8 mouse cellular contexts compared by ENCODE assay signal in the genomic region with DNA sequence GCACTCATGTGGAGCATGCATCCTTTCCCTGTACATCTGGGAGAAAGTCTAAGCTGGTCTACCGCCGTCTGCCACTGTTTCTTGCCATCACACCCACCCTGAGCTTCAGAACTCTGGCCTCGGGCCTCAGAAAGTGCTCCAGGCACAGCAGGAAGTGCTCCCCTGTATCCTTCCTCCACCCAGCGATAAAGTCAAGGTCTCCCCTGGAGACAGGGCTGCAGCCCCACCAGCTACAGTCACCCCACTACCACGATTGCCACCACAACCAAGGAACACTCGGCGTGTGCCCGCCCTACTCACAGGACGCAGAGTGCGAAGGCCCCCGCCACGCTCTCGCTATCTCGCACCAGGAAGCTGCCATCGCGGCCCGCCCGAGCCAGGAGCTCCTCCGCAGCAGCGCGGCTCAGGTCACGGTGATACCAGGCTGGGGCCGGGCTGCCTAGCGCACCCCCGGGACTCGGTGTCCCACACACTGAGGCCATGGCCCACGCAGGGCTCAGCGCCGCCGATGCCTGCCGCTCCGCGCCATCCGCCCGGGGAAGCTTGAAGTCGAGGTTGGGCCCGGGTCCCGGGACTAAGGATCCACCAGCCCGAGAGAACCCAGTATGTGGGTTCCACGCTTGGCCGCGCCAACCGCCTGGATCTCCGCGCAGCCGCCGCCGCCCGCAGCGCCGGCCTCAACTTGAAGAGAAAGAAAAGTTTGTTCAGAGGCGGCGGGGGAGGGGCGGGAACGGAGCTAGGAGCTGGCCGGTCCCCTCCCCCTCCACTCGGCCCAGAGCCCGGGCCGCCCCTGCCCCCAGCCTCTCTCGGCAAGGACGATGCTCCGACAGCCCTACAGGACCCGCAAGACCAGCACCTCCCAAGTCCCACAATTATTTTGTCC. TPM values are rescaled to one million over a fixed set of nuclear protein-coding genes. Genes with fewer than 3 reads are reported as not detected.
DNase-seq lines count a peak whose midpoint lies in the region; ATAC-seq lines count a peak whose summit lies in the region.

No protein-coding gene starts in this region.

- no peak for ATAC-seq in erythroid progenitor cell, adult 5-6 weeks (replicated peaks; ENCODE audit: low FRiP score, poor library complexity, severe bottlenecking)

- WGBS in limb, embryonic 10.5 days: under 1% methylated on average over 62 of the region's 63 CpGs

- peak overlapping the region; percentile 96 for H3K4me3 ChIP-seq in limb, embryonic 10.5 days

- H3K27ac ChIP-seq in limb, embryonic 10.5 days: peak overlapping the region; percentile 100

- H3K36me3 ChIP-seq in limb, embryonic 10.5 days: peaks cover 34% of the 10 kb centered on the region

- DNase-seq in Muller cell, postnatal 12 days (ENCODE audit: inconsistent ontology term): peak; percentile 85
- DNase-seq in cerebellum, adult 8-10 months: peak; percentile 28
- DNase-seq in gastrocnemius, adult 18-20 months (ENCODE audit: low spot score): peak; percentile 41
- peak; percentile 74 for DNase-seq in induced T-regulatory cell, adult 2 months (ENCODE audit: low read depth)
- peak; percentile 85 for DNase-seq in limb, embryonic 10.5 days (ENCODE audit: low spot score)
- DNase-seq in mesoderm, embryonic 11.5 days (ENCODE audit: low read depth, low spot score): peak; percentile 69
- DNase-seq in right cerebral cortex, postnatal 25 days: peak; percentile 51

- H3K27me3 ChIP-seq in limb, embryonic 10.5 days (ENCODE audit: low read depth, poor library complexity, severe bottlenecking): no peaks in the 10 kb centered on the region

- H3K4me1 ChIP-seq in limb, embryonic 10.5 days: peaks cover 33% of the 10 kb centered on the region

- no peaks in the 10 kb centered on the region for H3K9me3 ChIP-seq in limb, embryonic 10.5 days (replicated peaks)

RNA-seq across cellular contexts. Expression of gene Inppl1, which starts 1.5 kb away (rescaled TPM):
- 100 to 1,000 TPM in 1 of 2 experiments, 10 to 100 TPM in 1; 93.5 to 101 TPM for total RNA-seq in gastrocnemius, adult 18-20 months (2021)
- 41.6 and 57.8 TPM in 2 replicates for polyA plus RNA-seq in limb, embryonic 10.5 days (2016; fragmentation: Nextera tagmentation; extraction: Ambion mirVana)
- 6.1 and 18.9 TPM in 2 replicates for total RNA-seq in erythroid progenitor cell, adult 5-6 weeks (2015; ENCODE audit: low replicate concordance)
- 0.68 and 2.2 TPM in 2 replicates for total RNA-seq in erythroid progenitor cell, adult 5-6 weeks (2017; ENCODE audit: low replicate concordance)

RNA-seq across cellular contexts. Expression of gene Phox2a, which starts 18.4 kb away (rescaled TPM):
- not detected for total RNA-seq in gastrocnemius, adult 18-20 months (2021)
- 0.11 TPM in 1 of 2 replicates, not detected in the other for polyA plus RNA-seq in limb, embryonic 10.5 days (2016; fragmentation: Nextera tagmentation; extraction: Ambion mirVana)
- not detected in 2 replicates for total RNA-seq in erythroid progenitor cell, adult 5-6 weeks (2015; ENCODE audit: low replicate concordance)
- not detected in 2 replicates for total RNA-seq in erythroid progenitor cell, adult 5-6 weeks (2017; ENCODE audit: low replicate concordance)

RNA-seq across cellular contexts. Expression of gene Folr2, which starts 20.5 kb away (rescaled TPM):
- total RNA-seq in gastrocnemius, adult 18-20 months (2021): 1 to 10 TPM; 1.9 to 3.4 TPM
- 0.21 TPM in 1 of 2 replicates, not detected in the other for polyA plus RNA-seq in limb, embryonic 10.5 days (2016; fragmentation: Nextera tagmentation; extraction: Ambion mirVana)
- total RNA-seq in erythroid progenitor cell, adult 5-6 weeks (2015; ENCODE audit: low replicate concordance): 1.1 and 10.9 TPM in 2 replicates
- total RNA-seq in erythroid progenitor cell, adult 5-6 weeks (2017; ENCODE audit: low replicate concordance): 2.3 TPM in 1 of 2 replicates, not detected in the other

RNA-seq across cellular contexts. Expression of gene Anapc15, which starts 27.0 kb away (rescaled TPM):
- 10 to 100 TPM; 17.8 to 24.2 TPM for total RNA-seq in gastrocnemius, adult 18-20 months (2021)
- 115 and 120 TPM in 2 replicates for polyA plus RNA-seq in limb, embryonic 10.5 days (2016; fragmentation: Nextera tagmentation; extraction: Ambion mirVana)
- 51.9 and 60.8 TPM in 2 replicates for total RNA-seq in erythroid progenitor cell, adult 5-6 weeks (2015; ENCODE audit: low replicate concordance)
- total RNA-seq in erythroid progenitor cell, adult 5-6 weeks (2017; ENCODE audit: low replicate concordance): 34.3 and 39.8 TPM in 2 replicates

RNA-seq across cellular contexts. Expression of gene Folr1, which starts 34.1 kb away (rescaled TPM):
- 1 to 10 TPM in 1 of 2 experiments, under 1 TPM in 1; 0.89 to 2.8 TPM for total RNA-seq in gastrocnemius, adult 18-20 months (2021)
- polyA plus RNA-seq in limb, embryonic 10.5 days (2016; fragmentation: Nextera tagmentation; extraction: Ambion mirVana): not detected in 2 replicates
- total RNA-seq in erythroid progenitor cell, adult 5-6 weeks (2015; ENCODE audit: low replicate concordance): not detected in 2 replicates
- total RNA-seq in erythroid progenitor cell, adult 5-6 weeks (2017; ENCODE audit: low replicate concordance): not detected in 2 replicates

Comparison
In these comparisons a context has a peak if more than half of its experiments do, and no peak if none do; other contexts are left out.
1. DNase-seq: peak in every context shown above with its lines; median percentile 85 in Muller cell, postnatal 12 days; 85 in limb, embryonic 10.5 days; 74 in induced T-regulatory cell, adult 2 months; 69 in mesoderm, embryonic 11.5 days; 51 in right cerebral cortex, postnatal 25 days; 41 in gastrocnemius, adult 18-20 months; 28 in cerebellum, adult 8-10 months.
2. RNA of gene Inppl1, which starts 1.5 kb away (total RNA-seq): 93.5 to 101 TPM in gastrocnemius, adult 18-20 months; 0.68 to 18.9 TPM in erythroid progenitor cell, adult 5-6 weeks; every median in the first group is over 4 times any median in the second.